Mouse (Mus musculus) cerebellum, adult 11 months (tissue): ENCODE results near the gene Pten.
"Not testable (repeated sequence)": the region's sequence is repeated elsewhere in the genome, so short reads cannot be mapped to it uniquely, and the experiment has no call there.

Source experiments
- DNase-seq: peaks from one replicate; pipeline ENCODE4 v3.0.0; 2022

Gene Pten

DNA sequence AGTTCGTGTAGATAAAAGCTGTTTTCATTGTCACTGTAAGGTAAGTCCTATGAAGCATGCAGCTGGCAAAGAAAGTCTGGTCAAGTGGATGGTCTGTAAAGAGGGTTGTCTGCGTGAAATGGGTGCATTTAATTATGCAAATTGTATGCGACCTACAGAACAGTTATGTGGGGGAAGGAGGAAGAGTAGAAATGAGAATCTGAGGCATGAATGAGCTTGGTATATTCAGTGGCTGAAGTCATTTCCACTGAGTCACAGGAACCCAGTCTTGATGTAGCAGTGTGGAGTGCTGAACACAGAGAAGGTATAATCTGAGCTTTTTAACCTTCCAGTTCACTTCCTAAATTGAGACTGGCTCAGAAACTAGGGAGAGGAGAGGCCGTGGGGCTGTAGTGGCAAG, 61.5 kb downstream of the Pten start:
- DNase-seq = no peak

DNA sequence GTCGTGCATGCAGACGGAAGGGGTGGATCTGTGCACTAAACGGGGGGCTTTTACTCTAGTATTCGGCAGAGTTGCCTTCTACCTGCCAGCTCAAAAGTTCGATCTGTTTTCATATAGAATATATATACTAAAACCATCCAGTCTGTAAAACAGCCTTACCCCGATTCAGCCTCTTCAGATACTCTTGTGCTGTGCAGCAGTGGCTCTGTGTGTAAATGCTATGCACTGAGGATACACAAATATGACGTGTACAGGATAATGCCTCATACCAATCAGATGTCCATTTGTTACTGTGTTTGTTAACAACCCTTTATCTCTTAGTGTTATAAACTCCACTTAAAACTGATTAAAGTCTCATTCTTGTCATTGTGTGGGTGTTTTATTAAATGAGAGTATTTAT, 65.7 kb downstream of the Pten start:
- DNase-seq = not testable (repeated sequence)

DNA sequence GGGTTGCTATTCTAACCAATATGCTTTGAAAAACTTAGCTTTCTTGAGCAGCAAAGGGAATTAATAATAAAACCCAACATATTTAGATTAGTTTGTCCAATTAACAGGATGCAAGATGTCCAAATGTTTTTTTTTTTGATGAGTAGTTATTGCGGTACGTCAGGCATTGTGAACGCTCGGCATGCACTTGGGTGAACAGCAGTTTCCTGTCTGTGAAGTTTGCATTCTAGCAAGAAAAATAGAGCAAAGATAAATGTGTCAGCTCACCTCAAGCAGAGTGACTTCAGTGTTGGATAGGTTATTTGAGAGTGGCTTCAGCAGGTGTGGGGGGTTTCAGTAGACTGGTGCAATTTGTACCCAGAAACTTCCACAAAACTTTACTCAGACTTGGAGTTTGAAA, 69.3 kb downstream of the Pten start:
- DNase-seq = no peak

- DNase-seq = no peak
These were observed 72.6 kb downstream of the Pten start for GRCm38 (mm10) chr19:32829871-32830270.

GRCm38 (mm10) chr19:32831286-32831685, 74.0 kb downstream of the Pten start:
- DNase-seq = no peak

- no peak for DNase-seq
These were observed 83.2 kb downstream of the Pten start for GRCm38 (mm10) chr19:32840491-32840890.

DNA sequence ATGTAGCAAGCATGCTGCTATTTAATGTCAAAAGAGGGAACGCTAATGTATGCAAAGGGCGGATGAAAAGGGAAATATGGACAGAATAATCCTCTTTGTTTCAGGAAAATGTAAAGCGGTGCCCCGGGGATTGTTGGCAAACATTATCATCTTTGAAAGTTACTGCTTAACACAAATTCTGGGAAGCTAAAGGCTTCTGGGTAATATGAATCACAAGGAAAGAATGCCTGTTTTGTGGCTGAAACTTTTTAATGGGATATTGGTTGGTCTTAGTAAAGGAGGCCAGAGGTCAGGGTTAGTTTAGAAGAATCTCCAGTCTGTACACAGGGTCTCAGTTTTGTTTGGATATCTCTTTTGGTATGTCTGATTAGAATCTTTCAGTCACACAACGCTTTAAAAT, 87.2 kb downstream of the Pten start:
- no peak for DNase-seq

GRCm38 (mm10) chr19:32848041-32848440, 90.7 kb downstream of the Pten start:
- no peak for DNase-seq

DNA sequence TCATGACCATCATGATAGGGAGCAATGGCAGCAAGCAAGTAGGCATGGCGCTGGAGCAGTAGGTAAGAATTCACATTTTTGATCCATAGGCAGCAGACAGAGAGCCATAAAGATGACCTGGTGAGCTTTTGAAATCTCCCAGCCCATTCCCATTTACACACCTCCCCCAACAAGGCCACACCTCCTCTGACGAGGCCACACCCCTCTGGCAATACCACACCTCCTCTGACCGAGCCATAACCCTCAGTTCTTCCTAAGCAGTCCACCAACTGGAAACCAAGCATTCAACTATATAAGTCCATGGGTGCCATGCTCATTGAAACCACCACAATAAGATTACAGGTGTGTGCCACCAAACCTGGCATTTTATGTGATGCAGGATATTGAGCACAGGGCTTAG, 95.0 kb downstream of the Pten start:
- DNase-seq = no peak

DNA sequence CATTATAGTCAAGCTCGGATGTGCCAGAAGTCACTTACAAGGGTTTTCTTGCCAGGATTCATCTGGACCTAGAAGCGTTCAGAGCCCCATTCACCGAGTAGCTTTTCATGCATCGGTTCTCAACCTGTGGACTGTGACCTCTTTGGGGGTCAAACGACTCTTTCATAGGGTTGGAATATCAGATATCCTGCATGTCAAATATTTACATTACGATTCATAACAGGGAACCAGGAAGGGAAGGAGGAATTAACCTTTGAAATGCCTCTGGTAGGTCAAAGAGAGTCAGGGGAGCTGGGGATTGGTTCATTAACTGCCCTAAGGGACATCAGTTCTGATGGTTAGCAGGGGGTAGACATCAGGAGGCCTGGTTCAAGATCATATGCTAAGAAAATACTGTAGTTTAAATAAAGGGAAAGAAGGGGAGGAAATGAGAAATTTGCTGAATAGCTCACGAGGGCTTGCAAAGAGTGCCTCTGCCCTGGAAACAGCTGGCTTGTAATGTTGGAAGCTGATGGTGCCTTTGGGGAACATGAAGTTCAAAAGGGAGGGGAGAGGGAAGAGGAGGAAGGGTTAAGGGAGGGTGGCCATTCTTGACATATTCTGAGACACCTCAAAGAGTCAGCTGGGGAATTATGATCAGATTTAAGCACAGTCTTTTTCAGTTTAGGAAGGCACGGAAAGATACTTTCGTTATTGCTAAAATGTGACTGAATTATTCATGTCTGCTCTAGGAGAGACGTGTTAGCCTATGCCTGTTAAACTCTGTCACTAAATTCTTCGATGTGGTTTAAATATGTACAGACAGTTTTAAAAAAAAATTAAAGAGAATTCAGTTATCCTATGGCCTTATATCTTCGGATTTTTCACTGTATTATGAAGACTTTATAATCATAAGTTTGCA, 104.6 kb downstream of the Pten start:
- no peak for DNase-seq

DNA sequence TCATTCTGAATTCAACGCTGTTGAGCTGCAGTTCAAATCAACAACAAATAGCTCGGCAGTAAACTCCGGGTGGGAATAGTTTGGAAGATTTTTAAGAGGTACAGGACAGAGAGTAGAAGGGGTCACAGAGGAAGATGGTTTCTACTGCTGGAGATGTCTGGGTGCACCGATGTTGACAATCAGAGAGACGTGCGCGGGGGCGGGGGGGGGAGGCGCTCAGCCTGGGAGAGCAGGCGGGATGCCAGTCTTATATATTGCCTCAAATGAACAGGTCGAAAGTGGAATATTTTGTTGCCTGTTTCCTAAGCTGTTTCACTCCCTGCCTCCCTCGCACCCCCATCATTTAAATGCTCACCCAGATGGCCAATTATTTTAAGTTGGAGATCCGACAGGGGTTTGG, 109.5 kb downstream of the Pten start:
- DNase-seq = no peak

DNA sequence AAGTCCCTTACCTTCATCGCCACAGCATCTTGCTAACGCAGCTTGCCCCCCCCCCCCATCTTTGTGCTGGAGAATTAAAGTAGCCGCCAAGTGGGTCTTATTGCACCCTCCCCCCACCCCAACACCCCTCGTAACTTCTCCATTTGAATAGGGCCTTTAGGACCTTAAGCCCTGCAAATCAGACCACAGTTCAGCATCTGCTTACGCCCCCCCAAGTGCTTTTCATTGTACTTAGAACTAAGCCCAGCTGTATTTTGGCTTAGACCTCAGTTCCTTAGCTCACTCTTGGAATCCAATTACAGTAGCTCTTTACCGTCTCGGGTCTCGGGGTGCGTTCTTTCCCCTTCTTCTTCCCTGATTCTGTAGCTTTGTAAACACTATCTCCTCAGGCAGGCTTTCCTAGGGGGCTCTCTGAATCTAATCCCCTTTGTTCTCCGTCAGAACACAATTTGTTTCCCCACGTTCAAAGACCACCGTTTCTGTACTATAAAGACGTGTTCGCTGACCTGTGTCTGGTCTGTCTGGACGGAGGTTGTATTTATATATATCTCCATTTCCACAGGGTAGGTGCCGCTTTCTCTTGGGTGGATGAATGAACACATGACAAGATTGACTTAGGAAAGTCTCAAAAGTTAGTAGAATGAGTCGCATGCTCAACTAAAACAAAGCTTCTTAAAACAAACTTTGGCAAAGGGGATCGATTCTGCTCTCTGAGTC, 110.0 kb downstream of the Pten start:
- no peak for DNase-seq

DNA sequence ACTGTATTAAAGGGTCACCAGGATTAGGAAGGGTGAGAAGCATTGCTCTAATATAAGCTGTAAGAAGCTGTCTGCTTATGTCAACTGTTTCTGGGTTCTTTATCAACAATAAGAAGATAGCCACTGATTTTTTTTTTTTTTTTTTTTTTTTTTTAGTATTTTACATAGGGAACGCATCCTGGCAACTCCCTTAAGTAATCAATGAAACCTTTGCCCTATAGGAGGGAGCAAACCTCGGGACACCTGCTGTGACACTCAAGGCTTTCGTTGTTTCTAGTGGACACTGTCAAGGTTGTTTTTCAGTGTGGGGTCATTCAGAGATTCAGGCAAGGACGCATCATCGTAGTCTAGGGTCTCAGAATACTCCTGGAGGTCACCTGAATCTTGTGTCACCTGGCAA, 111.3 kb downstream of the Pten start:
- no peak for DNase-seq

- DNase-seq = no peak
These were observed 111.9 kb downstream of the Pten start for GRCm38 (mm10) chr19:32869053-32869680.

DNA sequence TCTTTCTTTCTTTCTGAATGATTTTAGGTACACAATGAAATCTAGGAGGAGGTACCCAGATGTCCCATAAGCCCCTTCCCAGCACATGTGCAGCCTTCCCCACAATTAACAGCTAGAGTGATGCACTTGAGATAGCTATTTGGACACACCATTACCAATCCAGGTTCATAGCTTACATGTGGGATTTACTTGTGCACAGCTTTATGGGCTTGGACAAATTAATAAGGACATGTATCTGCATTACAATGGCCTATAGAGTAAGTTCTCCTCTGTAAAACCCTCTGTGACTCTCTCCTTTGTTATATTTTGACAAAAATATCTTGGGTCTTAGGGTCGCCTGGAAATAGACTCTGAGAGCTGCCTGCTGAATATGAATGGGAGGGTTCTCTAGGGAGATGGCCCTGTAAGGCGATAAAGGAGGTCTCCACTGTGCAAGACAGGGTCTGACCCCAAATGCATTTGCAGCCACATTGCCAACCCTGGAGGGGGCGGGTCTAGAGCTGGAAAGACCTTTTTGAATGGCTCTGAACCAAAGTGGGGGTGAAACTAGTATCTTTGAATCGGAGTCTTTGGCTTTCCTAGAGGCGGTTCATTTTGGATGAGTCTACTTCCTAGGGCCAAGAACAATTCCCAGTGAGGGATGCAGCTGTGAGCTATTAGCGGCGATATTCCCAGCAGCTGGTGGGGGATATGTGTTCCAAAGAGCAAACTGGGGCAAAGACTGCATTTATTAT, 116.8 kb downstream of the Pten start:
- no peak for DNase-seq
